Mouse (Mus musculus) lung, adult 10 weeks (tissue): Measurements from ENCODE around the gene 4932415D10Rik. TPM values are rescaled to one million over a fixed set of nuclear protein-coding genes. Genes with fewer than 3 reads are reported as not detected.

Experiments
- polyA plus RNA-seq: library from polyadenylated mRNA; stranded (reverse); fragments of 350-450 nt; fragmentation: Illumina TruSeq; extraction: RNeasy Lipid Tissue Mini Kit (QIAGEN cat#74804); gene quantifications from one replicate; pipeline ENCODE4 v1.2.3, GENCODE M21; 2014; ENCODE audit warnings: low read depth, low replicate concordance; ENCODE audit not compliant: insufficient read depth

4932415D10Rik gene
- not detected for polyA plus RNA-seq

GRCm38 (mm10) chr10:82316482-82316881, at the start of gene 4932415D10Rik:
Gene 4932415D10Rik, minus strand, starts transcription at chr10:82316582.

GRCm38 (mm10) chr10:82354083-82355010, 38.0 kb upstream of the 4932415D10Rik start, which contains the start of gene Gm4924:
Gene Gm4924, plus strand, starts transcription at chr10:82354255.

DNA sequence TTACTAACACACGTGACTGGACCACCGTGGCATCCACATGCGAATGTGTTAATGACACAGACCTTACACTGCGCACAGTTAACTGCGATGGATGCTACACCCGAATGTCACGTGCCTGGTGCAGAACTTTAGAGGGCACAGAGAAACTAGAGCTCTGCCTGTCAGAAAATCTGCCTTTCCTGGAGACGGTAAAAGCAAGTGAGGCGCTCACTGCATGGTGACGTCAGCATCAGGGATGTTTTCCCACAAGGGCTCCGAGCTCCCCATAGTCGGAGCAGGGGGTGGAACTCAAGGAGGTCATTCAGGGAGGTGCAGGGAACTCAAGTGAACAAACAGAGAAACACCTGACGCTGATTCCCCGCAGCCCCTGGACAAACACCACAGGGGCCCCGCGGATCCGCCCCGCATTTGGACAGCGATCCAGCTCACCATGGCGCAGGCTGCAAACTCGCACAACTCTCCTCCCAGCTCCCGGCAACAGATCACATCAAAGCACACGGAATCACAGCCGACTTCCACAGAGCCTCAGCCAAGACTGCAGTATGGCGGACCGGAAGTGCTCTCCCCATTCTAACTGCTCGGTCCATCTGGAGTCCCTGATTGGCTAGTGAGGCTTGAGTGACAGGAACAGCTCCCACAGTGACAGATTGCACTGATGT, 75.5 kb downstream of the 4932415D10Rik start, which contains the start of gene Zfp938:
Zfp938 (minus strand) TSS at position 539 of the 659 bp plus-strand sequence.

Other genes starting within 250 kb of the 4932415D10Rik start
- 1.3 TPM for gene BC024063, start 233.2 kb downstream of the 4932415D10Rik start, polyA plus RNA-seq
- 1.9 TPM for gene AU041133, start 188.6 kb downstream of the 4932415D10Rik start, polyA plus RNA-seq
- 5.5 TPM for gene Zfp938, start 75.3 kb downstream of the 4932415D10Rik start, polyA plus RNA-seq
- 0.97 TPM for gene Gm4924, start 37.7 kb upstream of the 4932415D10Rik start, polyA plus RNA-seq
- not detected for gene Gm1553, start 176.0 kb upstream of the 4932415D10Rik start, polyA plus RNA-seq